ENCODE assay signal across 8 mouse cellular contexts in genomic region chr7:74107176-74107928, GRCm38 (mm10).
A peak's percentile ranks its signal among the peaks of the same experiment; 100 is the strongest.
DNase-seq lines count a peak whose midpoint lies in the region; ATAC-seq and TF ChIP-seq lines count a peak whose summit lies in the region.

No protein-coding gene starts in this region.

- no peak overlapping the region for H3K4me3 ChIP-seq in layer of hippocampus, adult 2 months

- no peak overlapping the region for H3K27ac ChIP-seq in layer of hippocampus, adult 2 months

- no peak for ATAC-seq in megakaryocyte progenitor cell, adult 5-6 weeks (replicated peaks; ENCODE audit: poor library complexity)

- DNase-seq in layer of hippocampus, adult 2 months (ENCODE audit: low spot score in 2 of 2): peak; percentile 14 to 15
- DNase-seq in layer of hippocampus, postnatal 25 days (ENCODE audit: extremely low spot score in 1 of 2, low spot score in 1 of 2): no peak
- DNase-seq in adrenal gland, postnatal 14 days: peak; percentile 19
- peak; percentile 79 to 84 for DNase-seq in cerebellum, postnatal 36 days
- peak; percentile 3 to 6 for DNase-seq in kidney, adult 8-10 months
- DNase-seq in mesoderm, embryonic 11.5 days (ENCODE audit: low read depth, low spot score): peak; percentile 47
- DNase-seq in c-Kit-positive CD71-positive TER-119-positive erythroid progenitor cells, embryonic 14.5 days (ENCODE audit: low spot score): no peak

- TF ChIP-seq CTCF in layer of hippocampus, adult 2 months (conservative IDR thresholded peaks at IDR 0.05): no peak

Comparison
In these comparisons a context has a peak if more than half of its experiments do, and no peak if none do; other contexts are left out.
1. DNase-seq: peak in layer of hippocampus, adult 2 months (2 of 2), adrenal gland, postnatal 14 days (single experiment), cerebellum, postnatal 36 days (2 of 2), kidney, adult 8-10 months (2 of 2) and mesoderm, embryonic 11.5 days (single experiment); none in layer of hippocampus, postnatal 25 days (0 of 2) and c-Kit-positive CD71-positive TER-119-positive erythroid progenitor cells, embryonic 14.5 days (single experiment).